Mouse (Mus musculus): ENCODE results near the gene Rnaseh2c. TPM values are rescaled to one million over a fixed set of nuclear protein-coding genes. Genes with fewer than 3 reads are reported as not detected.

The Rnaseh2c gene
- polyA plus RNA-seq (2015; fragmentation: Nextera tagmentation; extraction: Ambion mirVana), result 122 and 126 TPM in 2 replicates

GRCm38 (mm10) chr19:5601752-5602541 is at the start of gene Rnaseh2c:
Gene Rnaseh2c (plus strand): TSS chr19:5601873.
- H3K4me1 ChIP-seq, result peaks cover 25% of the 10 kb centered on the region
- H3K27me3 ChIP-seq, result no peaks in the 10 kb centered on the region
- ATAC-seq (ENCODE audit: insufficient number of reproducible peaks, low FRiP score, low TSS enrichment, low read depth), result peak; percentile 82
- H3K27ac ChIP-seq (replicated peaks), result peak within 1 kb of the TSS; percentile 85
- peak within 1 kb of the TSS; percentile 88 for H3K4me2 ChIP-seq (replicated peaks)
- peaks cover 39% of the 10 kb centered on the region for H3K36me3 ChIP-seq
- peak within 1 kb of the TSS; percentile 92 for H3K4me3 ChIP-seq (replicated peaks)
- under 1% methylated on average over 64 of the region's 64 CpGs for WGBS
- H3K9ac ChIP-seq, result peak within 1 kb of the TSS; percentile 91
- no peaks in the 10 kb centered on the region for H3K9me3 ChIP-seq (replicated peaks)

- ATAC-seq (ENCODE audit: insufficient number of reproducible peaks, low FRiP score, low TSS enrichment, low read depth), result 0 out of 2 replicates have a peak, but pooled peaks have one; percentile 25
- Histone ChIP-seq H3K36me3 (no peaks in the 10 kb centered on the region), H3K4me2 (replicated peaks) (no peak overlapping the region), H3K4me1 (0 out of 2 replicates have a peak, but pooled peaks cover 10% of the 10 kb centered on the region), H3K27ac (replicated peaks) (no peak overlapping the region), H3K4me3 (replicated peaks) (no peak overlapping the region), H3K9ac (no peak overlapping the region), H3K27me3 (peaks cover 27% of the 10 kb centered on the region), H3K9me3 (replicated peaks) (no peaks in the 10 kb centered on the region)
- 39% methylated on average over 8 of the region's 8 CpGs for WGBS
Observed at GRCm38 (mm10) chr19:5553802-5554201, 47.9 kb upstream of the Rnaseh2c start.

GRCm38 (mm10) chr19:5554212-5554611 is 47.5 kb upstream of the Rnaseh2c start:
- H3K27me3 ChIP-seq, result peaks cover 31% of the 10 kb centered on the region
- 0 out of 2 replicates have a peak, but pooled peaks have one; percentile 27 for ATAC-seq (ENCODE audit: insufficient number of reproducible peaks, low FRiP score, low TSS enrichment, low read depth)

GRCm38 (mm10) chr19:5558169-5558568 is 43.5 kb upstream of the Rnaseh2c start:
- H3K4me2 ChIP-seq (replicated peaks), result peak overlapping the region; percentile 71; the same call in 1 of the 2 replicates

More at GRCm38 (mm10) chr19:5554212-5554611, 47.5 kb upstream of the Rnaseh2c start:
- Histone ChIP-seq H3K4me2 (replicated peaks) (no peak overlapping the region), H3K4me3 (replicated peaks) (no peak overlapping the region), H3K27ac (replicated peaks) (no peak overlapping the region), H3K4me1 (0 out of 2 replicates have a peak, but pooled peaks cover 10% of the 10 kb centered on the region), H3K9me3 (replicated peaks) (no peaks in the 10 kb centered on the region), H3K36me3 (no peaks in the 10 kb centered on the region), H3K9ac (no peak overlapping the region)
- 68% methylated on average over 14 of the region's 14 CpGs for WGBS

GRCm38 (mm10) chr19:5558770-5559169 is 42.9 kb upstream of the Rnaseh2c start:
- peak overlapping the region; percentile 71 for H3K4me2 ChIP-seq (replicated peaks)
- ATAC-seq (ENCODE audit: insufficient number of reproducible peaks, low FRiP score, low TSS enrichment, low read depth), result no peak
- H3K9me3 ChIP-seq (replicated peaks), result no peaks in the 10 kb centered on the region
- no peak overlapping the region for H3K9ac ChIP-seq
- H3K36me3 ChIP-seq, result no peaks in the 10 kb centered on the region
- 60% methylated on average over 8 of the region's 8 CpGs for WGBS
- peaks cover 64% of the 10 kb centered on the region for H3K27me3 ChIP-seq
- peaks cover 27% of the 10 kb centered on the region for H3K4me1 ChIP-seq
- peak overlapping the region; percentile 48 for H3K4me3 ChIP-seq (replicated peaks)
- H3K27ac ChIP-seq (replicated peaks), result no peak overlapping the region

More at GRCm38 (mm10) chr19:5558169-5558568, 43.5 kb upstream of the Rnaseh2c start:
- peaks cover 63% of the 10 kb centered on the region for H3K27me3 ChIP-seq
- no peak overlapping the region for H3K9ac ChIP-seq
- peaks cover 28% of the 10 kb centered on the region for H3K4me1 ChIP-seq
- WGBS, result 39% methylated on average over 7 of the region's 7 CpGs
- peak overlapping the region; percentile 48 for H3K4me3 ChIP-seq (replicated peaks)
- H3K36me3 ChIP-seq, result no peaks in the 10 kb centered on the region
- ATAC-seq (ENCODE audit: insufficient number of reproducible peaks, low FRiP score, low TSS enrichment, low read depth), result no peak
- H3K27ac ChIP-seq (replicated peaks), result 0 out of 2 replicates have a peak overlapping the region, but pooled peaks have one; percentile 9
- no peaks in the 10 kb centered on the region for H3K9me3 ChIP-seq (replicated peaks)

GRCm38 (mm10) chr19:5559229-5559628 is 42.4 kb upstream of the Rnaseh2c start:
- Histone ChIP-seq H3K27ac (replicated peaks) (no peak overlapping the region), H3K27me3 (peaks cover 67% of the 10 kb centered on the region), H3K9ac (no peak overlapping the region), H3K9me3 (replicated peaks) (no peaks in the 10 kb centered on the region), H3K4me1 (peaks cover 22% of the 10 kb centered on the region), H3K4me3 (replicated peaks) (peak overlapping the region; percentile 48), H3K36me3 (no peaks in the 10 kb centered on the region), H3K4me2 (replicated peaks) (peak overlapping the region; percentile 71)
- WGBS, result 18% methylated on average over 8 of the region's 8 CpGs
- no peak for ATAC-seq (ENCODE audit: insufficient number of reproducible peaks, low FRiP score, low TSS enrichment, low read depth)

GRCm38 (mm10) chr19:5559631-5560456 is 41.8 kb upstream of the Rnaseh2c start:
- peak overlapping the region; percentile 35; the same call in 1 of the 2 replicates for H3K9ac ChIP-seq
- no peaks in the 10 kb centered on the region for H3K9me3 ChIP-seq (replicated peaks)
- peak overlapping the region; percentile 71 for H3K4me2 ChIP-seq (replicated peaks)
- no peaks in the 10 kb centered on the region for H3K36me3 ChIP-seq
- H3K4me3 ChIP-seq (replicated peaks), result peak overlapping the region; percentile 48
- ATAC-seq (ENCODE audit: insufficient number of reproducible peaks, low FRiP score, low TSS enrichment, low read depth), result no peak
- peaks cover 70% of the 10 kb centered on the region for H3K27me3 ChIP-seq
- under 1% methylated on average over 69 of the region's 69 CpGs for WGBS
- H3K4me1 ChIP-seq, result peaks cover 18% of the 10 kb centered on the region
- 0 out of 2 replicates have a peak overlapping the region, but pooled peaks have one; percentile 48 for H3K27ac ChIP-seq (replicated peaks)

- peak within 1 kb of the TSS; percentile 70 for H3K27ac ChIP-seq (replicated peaks)
- H3K27me3 ChIP-seq, result peaks cover 70% of the 10 kb centered on the region
- H3K9ac ChIP-seq, result peak within 1 kb of the TSS; percentile 35; the same call in 1 of the 2 replicates
- no peaks in the 10 kb centered on the region for H3K36me3 ChIP-seq
- ATAC-seq (ENCODE audit: insufficient number of reproducible peaks, low FRiP score, low TSS enrichment, low read depth), result peak; percentile 61; the same call in 1 of the 2 replicates
- H3K4me2 ChIP-seq (replicated peaks), result peak within 1 kb of the TSS; percentile 71
- H3K4me1 ChIP-seq, result peaks cover 18% of the 10 kb centered on the region
- H3K4me3 ChIP-seq (replicated peaks), result peak within 1 kb of the TSS; percentile 48
- under 1% methylated on average over 57 of the region's 57 CpGs for WGBS
- H3K9me3 ChIP-seq (replicated peaks), result no peaks in the 10 kb centered on the region
Observed at GRCm38 (mm10) chr19:5560457-5561041, 41.1 kb upstream of the Rnaseh2c start, which contains the start of gene Ovol1. Gene Ovol1 (minus strand): TSS chr19:5560646.

- peaks cover 22% of the 10 kb centered on the region for H3K4me1 ChIP-seq
- H3K4me3 ChIP-seq (replicated peaks), result peak overlapping the region; percentile 48
- no peaks in the 10 kb centered on the region for H3K9me3 ChIP-seq (replicated peaks)
- H3K27me3 ChIP-seq, result peaks cover 73% of the 10 kb centered on the region
- peak overlapping the region; percentile 10; the same call in 1 of the 2 replicates for H3K9ac ChIP-seq
- no peak for ATAC-seq (ENCODE audit: insufficient number of reproducible peaks, low FRiP score, low TSS enrichment, low read depth)
- H3K4me2 ChIP-seq (replicated peaks), result peak overlapping the region; percentile 71
- no peaks in the 10 kb centered on the region for H3K36me3 ChIP-seq
- peak overlapping the region; percentile 70 for H3K27ac ChIP-seq (replicated peaks)
- WGBS, result 15% methylated on average over 10 of the region's 10 CpGs
Observed at GRCm38 (mm10) chr19:5561252-5561790, 40.4 kb upstream of the Rnaseh2c start.

- Histone ChIP-seq H3K4me3 (replicated peaks) (no peak overlapping the region), H3K9ac (no peak overlapping the region), H3K27me3 (peaks cover 71% of the 10 kb centered on the region), H3K9me3 (replicated peaks) (no peaks in the 10 kb centered on the region), H3K36me3 (no peaks in the 10 kb centered on the region), H3K27ac (replicated peaks) (no peak overlapping the region), H3K4me2 (replicated peaks) (no peak overlapping the region), H3K4me1 (peaks cover 27% of the 10 kb centered on the region)
- WGBS, result 43% methylated on average over 3 of the region's 3 CpGs
- ATAC-seq (ENCODE audit: insufficient number of reproducible peaks, low FRiP score, low TSS enrichment, low read depth), result no peak
Observed at GRCm38 (mm10) chr19:5561886-5562285, 39.8 kb upstream of the Rnaseh2c start.
